Mouse (Mus musculus) myocyte (in vitro differentiated cells): ENCODE measurements around the gene 4930579G24Rik. TPM values are rescaled to one million over a fixed set of nuclear protein-coding genes. Genes with fewer than 3 reads are reported as not detected.
A peak's percentile ranks its signal among the peaks of the same experiment; 100 is the strongest.

Experiments used
- H3K27me3 ChIP-seq: one replicate; pipeline ENCODE4 v1.6.1; 2011; ENCODE audit not compliant: control insufficient read depth, insufficient read depth, insufficient read length
- H3K36me3 ChIP-seq: one replicate; pipeline ENCODE4 v1.6.1; 2011; ENCODE audit not compliant: control insufficient read depth, insufficient read depth
- H3K4me2 ChIP-seq: one replicate; pipeline ENCODE4 v1.6.1; 2011; ENCODE audit warnings: low read depth, control low read depth
- H3K4me3 ChIP-seq: one replicate; pipeline ENCODE4 v1.5.1; 2011; ENCODE audit warnings: mild to moderate bottlenecking, control low read depth, moderate library complexity
- H3K79me2 ChIP-seq: one replicate; pipeline ENCODE4 v1.6.1; 2011; ENCODE audit not compliant: control insufficient read depth, insufficient read depth
- H3ac ChIP-seq: one replicate; pipeline ENCODE4 v1.6.1; 2011; ENCODE audit not compliant: control insufficient read depth, insufficient read length
- CEBPB ChIP-seq: IDR thresholded peaks from 2 replicates; pipeline ENCODE4 v1.6.1; 2011; ENCODE audit warnings: mild to moderate bottlenecking, moderate library complexity; ENCODE audit not compliant: poor library complexity, insufficient read depth, severe bottlenecking
- E2F4 ChIP-seq: IDR thresholded peaks from one replicate; pipeline ENCODE4 v1.6.1; 2011; ENCODE audit warnings: mild to moderate bottlenecking, control low read depth, moderate library complexity; ENCODE audit not compliant: insufficient read depth
- MAX ChIP-seq: IDR thresholded peaks from one replicate; pipeline ENCODE4 v1.6.1; 2011; ENCODE audit warnings: low read depth, mild to moderate bottlenecking, control low read depth
- MYOD1 ChIP-seq, 3 experiments: IDR thresholded peaks; one replicate each; pipeline ENCODE4 v1.6.1; 2011; ENCODE audit warnings: control low read depth in 2 of 3, low read depth in 2 of 3, mild to moderate bottlenecking in 2 of 3, moderate library complexity in 1 of 3; ENCODE audit not compliant: insufficient read length in 2 of 3, control insufficient read depth in 1 of 3
- MYOG ChIP-seq, 3 experiments: IDR thresholded peaks; one replicate each; pipeline ENCODE4 v1.6.1; 2011; ENCODE audit warnings: control low read depth in 2 of 3, low read depth in 2 of 3, mild to moderate bottlenecking in 2 of 3; ENCODE audit not compliant: insufficient read length in 2 of 3, control insufficient read depth in 1 of 3, insufficient read depth in 1 of 3
- POLR2A ChIP-seq: IDR thresholded peaks from one replicate; pipeline ENCODE4 v1.6.1; 2011; ENCODE audit warnings: low read depth, mild to moderate bottlenecking, control low read depth, moderate library complexity; ENCODE audit not compliant: insufficient read length
- POLR2AphosphoS2 ChIP-seq: IDR thresholded peaks from one replicate; pipeline ENCODE4 v1.6.1; 2011; ENCODE audit warnings: low read depth, control low read depth; ENCODE audit not compliant: insufficient read length
- REST ChIP-seq: IDR thresholded peaks from one replicate; pipeline ENCODE4 v1.6.1; 2011; ENCODE audit warnings: mild to moderate bottlenecking, control low read depth, moderate library complexity; ENCODE audit not compliant: insufficient read depth, insufficient read length
- SRF ChIP-seq: IDR thresholded peaks from one replicate; pipeline ENCODE4 v1.6.1; 2011; ENCODE audit warnings: low read depth; ENCODE audit not compliant: control insufficient read depth, insufficient read length
- TCF12 ChIP-seq: IDR thresholded peaks from one replicate; pipeline ENCODE4 v1.6.1; 2011; ENCODE audit warnings: mild to moderate bottlenecking, control low read depth; ENCODE audit not compliant: poor library complexity, insufficient read depth, severe bottlenecking
- TCF3 ChIP-seq: IDR thresholded peaks from one replicate; pipeline ENCODE4 v1.6.1; 2011; ENCODE audit warnings: low read depth, control low read depth; ENCODE audit not compliant: insufficient read length
- USF1 ChIP-seq: IDR thresholded peaks from one replicate; pipeline ENCODE4 v1.6.1; 2011; ENCODE audit warnings: low read depth, mild to moderate bottlenecking, control low read depth, moderate library complexity
- polyA plus RNA-seq: library from polyadenylated mRNA; unstranded; fragments of >200 nt; fragmentation: generic; extraction: Trizol; gene quantifications from one replicate; pipeline ENCODE4 v1.2.1, GENCODE M21; 2012; ENCODE audit warnings: missing spikeins

The 4930579G24Rik gene
- polyA plus RNA-seq, 1 experiment = 3.6 TPM

DNA sequence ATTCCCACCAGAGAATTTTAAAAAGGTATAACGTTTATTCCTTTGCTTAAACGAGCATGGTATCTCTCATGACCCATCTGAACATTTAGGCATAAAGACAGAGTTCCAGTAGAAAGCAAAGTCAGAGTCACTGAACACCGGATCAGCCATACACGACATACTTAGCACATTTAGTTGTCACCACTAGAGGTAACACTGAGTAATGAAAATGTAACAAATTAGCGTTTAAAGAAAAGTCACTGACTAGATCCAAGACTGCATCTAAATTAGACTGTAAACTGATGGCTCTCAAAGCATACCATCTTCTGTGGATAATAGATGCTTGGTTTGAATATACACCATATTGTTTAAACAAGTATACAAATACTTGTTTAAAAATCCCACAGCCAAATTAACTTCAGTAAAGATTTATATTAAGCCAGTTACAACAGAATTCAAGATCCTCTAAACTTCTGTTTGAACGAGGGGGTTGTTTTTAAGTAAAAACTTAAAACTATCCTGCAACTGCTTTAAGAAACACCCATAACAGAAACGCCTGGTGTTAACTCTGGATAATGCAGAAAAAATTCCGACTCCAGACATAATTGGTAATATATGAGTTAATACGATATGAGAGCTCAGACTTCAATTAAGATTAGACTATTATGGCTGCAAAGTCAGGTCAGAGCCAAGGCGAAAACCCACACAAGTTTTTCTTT lies 1.2 kb upstream of the 4930579G24Rik start:
- no peak overlapping the region for H3ac ChIP-seq
- no peaks in the 10 kb centered on the region for H3K27me3 ChIP-seq
- H3K4me2 ChIP-seq = peak overlapping the region; percentile 91
- H3K4me3 ChIP-seq = peak overlapping the region; percentile 91
- H3K79me2 ChIP-seq = peaks cover 17% of the 10 kb centered on the region
- no peak for TF ChIP-seq TCF12
- TF ChIP-seq POLR2AphosphoS2 = no peak
- H3K36me3 ChIP-seq = peaks cover 10% of the 10 kb centered on the region

GRCm38 (mm10) chr3:79628182-79628560 lies 708 bp upstream of the 4930579G24Rik start:
- peaks cover 10% of the 10 kb centered on the region for H3K36me3 ChIP-seq
- H3K4me3 ChIP-seq = peak overlapping the region; percentile 91
- peak overlapping the region; percentile 91 for H3K4me2 ChIP-seq
- H3K79me2 ChIP-seq = peaks cover 17% of the 10 kb centered on the region
- TF ChIP-seq USF1 (no peak), POLR2A (no peak), SRF (no peak), REST (no peak), TCF12 (no peak), TCF3 (no peak), MAX (no peak), POLR2AphosphoS2 (no peak), CEBPB (no peak), E2F4 (no peak), MYOG (IDR thresholded peaks at IDR 0.05; ENCODE audit: control insufficient read depth in 1 of 3, insufficient read depth in 1 of 3, insufficient read length in 2 of 3, low read depth in 2 of 3) (no peak), MYOD1 (IDR thresholded peaks at IDR 0.05; ENCODE audit: control insufficient read depth in 1 of 3, insufficient read length in 2 of 3, low read depth in 2 of 3) (no peak)
- H3K27me3 ChIP-seq = no peaks in the 10 kb centered on the region
- H3ac ChIP-seq = peak overlapping the region; percentile 30

- peaks cover 17% of the 10 kb centered on the region for H3K79me2 ChIP-seq
Measured at GRCm38 (mm10) chr3:79629416-79629730, 494 bp downstream of the 4930579G24Rik start, which contains the start of gene Etfdh. Gene Etfdh (minus strand): TSS chr3:79629500.

GRCm38 (mm10) chr3:79652129-79652528 lies 23.2 kb downstream of the 4930579G24Rik start:
- Histone ChIP-seq H3ac (no peak overlapping the region), H3K4me2 (no peak overlapping the region), H3K27me3 (no peaks in the 10 kb centered on the region), H3K79me2 (no peaks in the 10 kb centered on the region), H3K4me3 (no peak overlapping the region), H3K36me3 (no peaks in the 10 kb centered on the region)
- no peak for TF ChIP-seq POLR2AphosphoS2
- no peak for TF ChIP-seq MYOD1 (IDR thresholded peaks at IDR 0.05; ENCODE audit: control insufficient read depth in 1 of 3, insufficient read length in 2 of 3, low read depth in 2 of 3)
- TF ChIP-seq POLR2A = no peak
- no peak for TF ChIP-seq SRF
- TF ChIP-seq USF1 = no peak
- TF ChIP-seq TCF12 = no peak

More at GRCm38 (mm10) chr3:79629416-79629730, 494 bp downstream of the 4930579G24Rik start, which contains the start of gene Etfdh:
- H3K4me2 ChIP-seq = peak within 1 kb of the TSS; percentile 91
- H3K4me3 ChIP-seq = peak within 1 kb of the TSS; percentile 91
- TF ChIP-seq MYOG (IDR thresholded peaks at IDR 0.05; ENCODE audit: control insufficient read depth in 1 of 3, insufficient read depth in 1 of 3, insufficient read length in 2 of 3, low read depth in 2 of 3) (no peak), USF1 (no peak), MYOD1 (IDR thresholded peaks at IDR 0.05; ENCODE audit: control insufficient read depth in 1 of 3, insufficient read length in 2 of 3, low read depth in 2 of 3) (peak in 1 of 3 experiments; percentile 10), MAX (no peak), SRF (no peak), POLR2AphosphoS2 (no peak), POLR2A (no peak)
- H3ac ChIP-seq = peak within 1 kb of the TSS; percentile 30
- peaks cover 10% of the 10 kb centered on the region for H3K36me3 ChIP-seq
- no peaks in the 10 kb centered on the region for H3K27me3 ChIP-seq

- Histone ChIP-seq H3K79me2 (no peaks in the 10 kb centered on the region), H3K4me3 (no peak overlapping the region), H3ac (no peak overlapping the region), H3K4me2 (no peak overlapping the region), H3K36me3 (no peaks in the 10 kb centered on the region), H3K27me3 (no peaks in the 10 kb centered on the region)
- TF ChIP-seq MAX (no peak), SRF (no peak), POLR2A (no peak), TCF12 (no peak), USF1 (no peak), REST (no peak), TCF3 (no peak), MYOG (IDR thresholded peaks at IDR 0.05; ENCODE audit: control insufficient read depth in 1 of 3, insufficient read depth in 1 of 3, insufficient read length in 2 of 3, low read depth in 2 of 3) (no peak), CEBPB (no peak), POLR2AphosphoS2 (no peak), MYOD1 (IDR thresholded peaks at IDR 0.05; ENCODE audit: control insufficient read depth in 1 of 3, insufficient read length in 2 of 3, low read depth in 2 of 3) (no peak), E2F4 (no peak)
Measured at GRCm38 (mm10) chr3:79656682-79657081, 27.8 kb downstream of the 4930579G24Rik start.
